Mouse (Mus musculus): ENCODE measurements around the gene Slc12a6. TPM values are rescaled to one million over a fixed set of nuclear protein-coding genes. Genes with fewer than 3 reads are reported as not detected.

Slc12a6 gene
- polyA plus RNA-seq, 1 experiment from 2014 or later = 17.2 TPM

DNA sequence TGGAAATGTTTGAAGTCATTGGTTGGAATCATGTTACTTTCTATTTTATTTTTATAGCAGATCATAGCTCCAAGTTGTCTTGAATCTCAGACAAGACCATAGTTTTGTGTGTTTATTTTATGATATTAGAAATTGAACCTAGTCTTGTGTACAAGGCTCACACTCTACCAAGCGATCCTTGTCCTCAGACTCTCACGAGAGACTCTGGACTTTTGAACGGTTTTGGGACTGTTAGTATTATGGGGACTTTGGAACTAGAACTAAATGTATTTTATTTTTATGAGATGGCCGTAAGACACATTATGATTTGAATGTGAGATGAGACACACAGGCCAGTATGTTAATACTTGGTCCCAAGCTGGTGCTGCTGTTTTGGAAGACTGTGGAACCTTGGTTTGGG is 32.6 kb downstream of the Slc12a6 start:
- H3K4me3 ChIP-seq (replicated peaks) = no peak overlapping the region
- no peaks in the 10 kb centered on the region for H3K27me3 ChIP-seq
- H3K9me3 ChIP-seq = no peaks in the 10 kb centered on the region
- 93% methylated on average over 4 of the region's 4 CpGs for WGBS
- no peak for ATAC-seq (ENCODE audit: low FRiP score)
- no peaks in the 10 kb centered on the region for H3K4me1 ChIP-seq
- no peak overlapping the region for H3K9ac ChIP-seq
- H3K27ac ChIP-seq = no peak overlapping the region
- no peak overlapping the region for H3K4me2 ChIP-seq
- H3K36me3 ChIP-seq (replicated peaks) = no peaks in the 10 kb centered on the region

DNA sequence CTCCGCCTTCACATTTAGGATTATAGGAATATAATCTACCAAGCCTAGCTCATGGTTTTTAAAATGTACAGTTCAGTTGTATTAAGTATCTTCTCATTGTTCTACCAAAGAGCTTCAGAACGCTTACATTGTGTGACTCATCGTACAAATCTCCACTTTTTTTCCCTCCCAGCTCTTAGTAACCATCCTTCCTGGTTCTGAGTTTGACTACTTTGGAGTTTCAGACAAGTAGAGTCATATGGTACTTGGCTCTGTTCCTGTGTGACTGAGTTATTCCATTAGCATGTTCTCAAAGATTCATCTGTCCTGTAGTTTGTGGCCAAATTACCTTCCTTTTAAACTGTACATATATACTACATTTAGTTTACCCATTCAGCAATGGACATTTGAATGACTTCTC is 43.0 kb downstream of the Slc12a6 start:
- Histone ChIP-seq H3K4me3 (replicated peaks) (no peak overlapping the region), H3K4me2 (no peak overlapping the region), H3K27ac (no peak overlapping the region), H3K36me3 (replicated peaks) (no peaks in the 10 kb centered on the region), H3K4me1 (no peaks in the 10 kb centered on the region), H3K9ac (no peak overlapping the region), H3K9me3 (no peaks in the 10 kb centered on the region), H3K27me3 (no peaks in the 10 kb centered on the region)
- no peak for ATAC-seq (ENCODE audit: low FRiP score)
- 91% methylated on average over 3 of the region's 3 CpGs for WGBS

DNA sequence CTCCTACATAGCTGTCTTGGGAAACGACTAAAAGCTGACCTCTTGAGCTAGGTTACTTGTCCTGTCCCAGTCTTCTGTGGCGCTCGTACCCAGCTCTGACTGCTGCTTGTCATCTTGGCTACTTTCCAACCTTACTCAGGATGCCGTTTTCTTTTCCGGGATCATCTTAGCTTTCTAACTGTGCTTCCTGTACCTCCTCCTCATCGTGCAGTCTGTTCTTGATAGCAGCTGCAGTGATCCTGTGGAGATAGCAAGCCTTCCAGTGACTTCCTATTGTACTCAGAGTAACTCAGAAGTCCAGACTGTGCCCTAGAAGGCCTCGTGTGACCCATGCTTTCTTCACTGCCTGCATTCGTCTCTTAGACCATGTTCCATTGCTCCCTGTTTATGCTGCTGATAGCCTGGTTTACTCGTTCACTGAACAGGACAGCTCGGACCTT is 43.6 kb downstream of the Slc12a6 start:
- Histone ChIP-seq H3K9ac (no peak overlapping the region), H3K27ac (no peak overlapping the region), H3K4me3 (replicated peaks) (no peak overlapping the region), H3K36me3 (replicated peaks) (no peaks in the 10 kb centered on the region), H3K9me3 (no peaks in the 10 kb centered on the region), H3K4me2 (no peak overlapping the region), H3K4me1 (no peaks in the 10 kb centered on the region), H3K27me3 (no peaks in the 10 kb centered on the region)
- 85% methylated on average over 10 of the region's 10 CpGs for WGBS
- ATAC-seq (ENCODE audit: low FRiP score) = no peak

DNA sequence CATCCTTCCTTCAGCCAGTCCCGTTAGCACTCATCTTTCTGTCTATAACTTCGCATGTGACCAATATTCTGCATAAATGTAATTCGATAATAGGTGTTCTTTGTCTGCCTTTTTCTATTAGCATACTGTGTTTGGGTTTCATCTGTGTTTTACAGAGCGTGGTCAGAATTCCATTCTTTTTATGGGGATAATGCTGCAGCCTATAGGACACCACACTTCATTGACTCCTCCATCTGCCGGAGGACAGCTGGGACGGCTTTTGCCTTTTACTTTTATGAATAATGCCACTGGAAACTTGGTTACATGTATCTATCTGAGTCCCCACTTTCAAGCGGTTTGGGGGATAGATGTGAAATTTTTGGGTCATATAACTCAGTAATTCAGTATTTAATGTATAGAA is 50.0 kb downstream of the Slc12a6 start:
- Histone ChIP-seq H3K9ac (no peak overlapping the region), H3K4me2 (no peak overlapping the region), H3K36me3 (replicated peaks) (no peaks in the 10 kb centered on the region), H3K27ac (no peak overlapping the region), H3K4me1 (no peaks in the 10 kb centered on the region), H3K27me3 (no peaks in the 10 kb centered on the region), H3K9me3 (no peaks in the 10 kb centered on the region), H3K4me3 (replicated peaks) (no peak overlapping the region)
- ATAC-seq (ENCODE audit: low FRiP score) = no peak
- 87% methylated on average over 7 of the region's 7 CpGs for WGBS

DNA sequence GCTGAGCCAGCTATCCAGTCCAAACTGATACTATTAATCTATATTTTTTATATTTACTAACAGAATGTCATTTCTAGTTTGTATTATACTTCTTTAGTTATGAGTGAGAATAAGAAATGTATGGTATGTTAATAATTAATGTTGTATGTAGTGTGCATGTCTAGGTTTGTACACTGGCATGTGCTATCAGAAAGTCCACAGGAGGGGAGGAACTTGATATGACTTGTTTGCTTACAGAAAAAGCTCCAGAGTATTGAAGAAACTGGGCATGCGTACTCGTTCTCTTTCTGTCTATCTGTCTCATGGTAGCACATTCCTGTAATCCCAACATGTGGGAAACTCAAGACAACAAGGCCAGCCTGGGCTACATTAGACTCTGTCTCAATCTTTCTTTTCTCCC is 52.6 kb downstream of the Slc12a6 start:
- WGBS = 92% methylated on average over 2 of the region's 2 CpGs
- H3K4me2 ChIP-seq = no peak overlapping the region

DNA sequence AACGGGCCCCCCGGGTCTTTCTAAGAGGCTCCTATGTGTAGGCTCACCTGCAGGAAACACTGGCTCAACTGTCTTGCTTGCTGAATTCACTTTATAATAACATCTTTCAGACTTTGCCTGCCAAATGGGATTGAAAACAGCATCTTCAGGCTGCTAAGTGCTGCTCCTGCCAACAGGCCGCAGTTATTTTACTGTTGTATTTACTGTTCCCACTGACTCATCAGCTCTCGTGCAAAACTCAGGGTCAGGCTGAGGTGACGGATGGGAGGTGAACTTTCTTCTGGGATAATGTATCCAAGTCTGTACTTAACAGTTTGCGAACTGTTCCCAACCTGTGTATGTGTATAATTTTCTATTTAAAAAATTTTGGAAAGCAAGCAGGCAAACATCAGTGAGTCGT is 53.3 kb downstream of the Slc12a6 start:
- WGBS = 89% methylated on average over 7 of the region's 7 CpGs
- H3K4me1 ChIP-seq = no peaks in the 10 kb centered on the region

More for the DNA sequence above, 52.6 kb downstream of the Slc12a6 start:
- Histone ChIP-seq H3K27me3 (no peaks in the 10 kb centered on the region), H3K27ac (no peak overlapping the region), H3K9me3 (no peaks in the 10 kb centered on the region), H3K9ac (no peak overlapping the region), H3K4me1 (no peaks in the 10 kb centered on the region), H3K36me3 (replicated peaks) (no peaks in the 10 kb centered on the region), H3K4me3 (replicated peaks) (no peak overlapping the region)
- ATAC-seq (ENCODE audit: low FRiP score) = no peak

DNA sequence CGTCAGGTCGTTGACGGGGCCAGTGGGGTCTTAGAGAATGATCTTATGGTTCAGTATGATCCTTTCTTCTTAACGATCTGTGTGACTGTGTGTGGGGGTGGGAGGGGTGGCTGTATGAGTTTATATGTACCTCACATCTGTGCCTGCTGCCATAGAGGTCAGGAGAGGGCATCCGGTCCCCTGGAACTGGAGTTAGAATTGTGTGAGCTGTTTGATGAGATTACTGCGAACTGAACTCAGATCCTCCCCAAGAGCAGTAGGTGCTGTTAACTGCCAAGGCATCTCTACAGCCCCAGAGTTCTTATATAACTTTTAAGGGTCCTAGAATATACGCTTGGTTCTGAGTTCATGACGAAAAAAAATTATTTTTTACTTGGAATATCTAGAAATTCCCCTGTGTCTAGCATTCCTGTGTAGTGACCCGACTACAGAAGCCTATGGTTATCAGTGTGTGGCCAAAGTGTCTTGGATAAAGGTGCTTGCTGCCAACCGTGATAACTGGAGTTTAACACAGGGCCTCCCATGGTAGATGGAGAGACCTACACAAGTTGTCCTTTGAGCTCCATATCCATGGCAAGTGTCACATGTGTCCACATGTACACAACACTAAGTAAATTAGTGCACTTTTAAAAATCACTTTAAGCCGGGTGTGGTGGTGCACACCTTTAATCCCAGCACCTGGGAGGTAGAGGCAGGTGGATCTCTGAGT is 62.6 kb downstream of the Slc12a6 start:
- 87% methylated on average over 11 of the region's 11 CpGs for WGBS
- Histone ChIP-seq H3K27ac (no peak overlapping the region), H3K36me3 (replicated peaks) (no peaks in the 10 kb centered on the region), H3K9me3 (no peaks in the 10 kb centered on the region), H3K4me2 (no peak overlapping the region), H3K4me1 (no peaks in the 10 kb centered on the region), H3K4me3 (replicated peaks) (no peak overlapping the region), H3K9ac (no peak overlapping the region), H3K27me3 (no peaks in the 10 kb centered on the region)
- no peak for ATAC-seq (ENCODE audit: low FRiP score)

More for the DNA sequence above, 53.3 kb downstream of the Slc12a6 start:
- H3K9ac ChIP-seq = no peak overlapping the region
- H3K36me3 ChIP-seq (replicated peaks) = no peaks in the 10 kb centered on the region
- no peaks in the 10 kb centered on the region for H3K9me3 ChIP-seq
- H3K4me2 ChIP-seq = no peak overlapping the region
- ATAC-seq (ENCODE audit: low FRiP score) = no peak
- H3K27me3 ChIP-seq = no peaks in the 10 kb centered on the region
- H3K27ac ChIP-seq = no peak overlapping the region
- no peak overlapping the region for H3K4me3 ChIP-seq (replicated peaks)

DNA sequence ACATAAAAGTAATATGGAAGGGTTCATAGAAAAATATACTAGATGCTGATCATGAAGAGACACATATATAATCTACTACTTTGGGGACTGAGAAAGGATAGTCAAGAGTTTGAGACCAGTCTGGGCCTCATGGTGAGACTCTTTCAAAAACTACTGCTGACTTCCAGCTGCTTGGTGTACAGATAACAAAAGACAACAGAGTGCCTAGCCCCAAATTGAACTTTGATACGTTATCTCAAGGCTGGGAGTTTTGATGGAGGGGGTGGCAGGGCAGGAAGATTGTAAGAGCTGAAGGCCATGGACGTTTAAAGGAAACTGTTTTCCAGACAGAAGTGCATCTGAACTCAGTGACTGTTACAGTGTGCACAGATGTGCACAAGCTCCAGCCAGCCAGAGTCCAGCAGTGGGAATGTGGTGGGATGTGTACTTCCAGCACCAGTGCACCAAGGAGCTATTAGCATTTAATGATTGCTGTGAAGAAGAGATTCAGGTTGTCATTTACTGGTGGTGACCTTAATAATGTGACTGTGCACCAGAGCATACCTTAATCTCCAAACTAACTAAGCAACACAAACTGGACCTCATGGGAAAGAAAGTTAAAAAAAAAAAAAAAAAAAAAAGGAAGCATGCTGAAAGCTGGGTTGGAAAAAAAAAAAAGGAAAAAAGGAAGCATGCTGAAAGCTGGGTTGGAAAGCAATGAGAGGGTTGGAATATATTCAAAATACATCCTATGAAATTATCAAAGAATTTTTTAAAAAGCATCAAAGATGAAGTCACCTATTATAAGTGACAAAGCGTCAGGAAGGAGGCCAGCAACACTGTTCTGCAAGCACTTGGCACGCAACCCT is 66.7 kb downstream of the Slc12a6 start:
- Histone ChIP-seq H3K4me2 (no peak overlapping the region), H3K27ac (no peak overlapping the region), H3K4me1 (no peaks in the 10 kb centered on the region), H3K27me3 (no peaks in the 10 kb centered on the region), H3K9me3 (no peaks in the 10 kb centered on the region), H3K9ac (no peak overlapping the region), H3K36me3 (replicated peaks) (peaks cover 20% of the 10 kb centered on the region), H3K4me3 (replicated peaks) (no peak overlapping the region)
- WGBS = 76% methylated on average over 4 of the region's 4 CpGs
- no peak for ATAC-seq (ENCODE audit: low FRiP score)

DNA sequence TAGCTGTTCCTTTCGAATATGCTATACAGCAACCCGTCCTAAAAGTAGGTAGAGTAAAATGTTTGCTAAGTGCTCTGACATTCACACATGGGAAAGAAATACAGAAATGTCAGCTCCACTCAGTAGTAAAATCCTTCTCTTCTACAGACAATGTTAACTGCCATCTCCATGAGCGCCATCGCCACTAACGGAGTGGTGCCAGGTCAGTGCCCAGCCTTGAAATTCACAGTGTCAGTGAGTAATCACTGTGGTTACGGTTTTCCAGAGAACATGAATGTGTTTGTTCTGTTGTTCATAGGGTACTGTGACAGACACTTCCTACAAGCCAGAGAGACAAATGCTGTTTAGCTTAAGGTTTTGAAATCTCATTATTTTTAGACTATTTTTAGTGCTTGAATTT is 71.6 kb downstream of the Slc12a6 start:
- no peaks in the 10 kb centered on the region for H3K9me3 ChIP-seq
- H3K4me3 ChIP-seq (replicated peaks) = no peak overlapping the region
- H3K36me3 ChIP-seq (replicated peaks) = peaks cover 39% of the 10 kb centered on the region
- no peak overlapping the region for H3K27ac ChIP-seq
- H3K9ac ChIP-seq = no peak overlapping the region
- H3K4me1 ChIP-seq = no peaks in the 10 kb centered on the region
- ATAC-seq (ENCODE audit: low FRiP score) = no peak
- no peak overlapping the region for H3K4me2 ChIP-seq
- 92% methylated on average over 6 of the region's 6 CpGs for WGBS
- H3K27me3 ChIP-seq = no peaks in the 10 kb centered on the region

DNA sequence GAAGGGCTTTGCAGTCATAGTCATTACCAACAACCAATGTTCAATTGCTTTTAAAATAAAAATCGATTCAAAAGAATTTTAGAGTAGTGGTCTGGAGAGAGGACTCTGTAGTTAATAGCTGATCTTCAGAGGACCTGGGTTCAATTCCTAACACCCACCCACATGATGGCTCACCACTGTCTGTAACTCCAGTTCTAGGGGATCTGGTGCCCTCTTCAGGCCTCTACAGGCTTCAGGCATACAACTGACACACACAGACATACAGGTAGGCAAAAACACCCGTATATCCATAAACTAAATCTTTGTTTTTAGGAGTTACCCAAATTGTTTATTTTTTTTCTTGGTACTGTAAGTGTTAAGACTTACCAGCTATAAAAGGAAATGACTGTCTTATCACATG is 74.1 kb downstream of the Slc12a6 start:
- Histone ChIP-seq H3K27me3 (no peaks in the 10 kb centered on the region), H3K4me1 (no peaks in the 10 kb centered on the region), H3K27ac (no peak overlapping the region), H3K9me3 (no peaks in the 10 kb centered on the region), H3K4me2 (no peak overlapping the region), H3K36me3 (replicated peaks) (peaks cover 43% of the 10 kb centered on the region), H3K9ac (no peak overlapping the region), H3K4me3 (replicated peaks) (no peak overlapping the region)
- ATAC-seq (ENCODE audit: low FRiP score) = no peak
- 86% methylated on average over 2 of the region's 2 CpGs for WGBS

DNA sequence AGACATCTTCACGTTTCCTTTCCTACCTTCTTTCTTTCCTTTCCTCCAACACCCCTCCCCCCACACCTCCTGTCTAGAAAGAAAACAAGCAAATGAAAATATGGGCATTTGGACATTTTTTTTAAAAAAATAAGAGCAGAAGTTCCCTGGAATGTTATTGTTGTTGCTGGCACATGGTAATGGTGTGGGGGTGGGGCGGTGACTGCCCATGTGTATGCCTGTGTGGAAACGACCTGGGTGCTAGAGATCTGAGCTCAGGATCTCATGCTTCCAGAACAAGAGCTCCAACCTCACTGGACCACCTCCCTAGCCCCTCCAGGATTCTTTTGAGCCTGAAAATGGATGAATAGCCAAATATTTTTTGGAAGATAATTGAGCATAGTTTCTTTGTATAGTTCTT is 75.5 kb downstream of the Slc12a6 start:
- H3K27me3 ChIP-seq = no peaks in the 10 kb centered on the region
- H3K4me1 ChIP-seq = no peaks in the 10 kb centered on the region
- WGBS = 75% methylated on average over 3 of the region's 3 CpGs
- H3K4me3 ChIP-seq (replicated peaks) = no peak overlapping the region
- no peak overlapping the region for H3K27ac ChIP-seq
- no peak for ATAC-seq (ENCODE audit: low FRiP score)
- H3K36me3 ChIP-seq (replicated peaks) = peaks cover 38% of the 10 kb centered on the region
- no peaks in the 10 kb centered on the region for H3K9me3 ChIP-seq
- no peak overlapping the region for H3K4me2 ChIP-seq
- no peak overlapping the region for H3K9ac ChIP-seq

DNA sequence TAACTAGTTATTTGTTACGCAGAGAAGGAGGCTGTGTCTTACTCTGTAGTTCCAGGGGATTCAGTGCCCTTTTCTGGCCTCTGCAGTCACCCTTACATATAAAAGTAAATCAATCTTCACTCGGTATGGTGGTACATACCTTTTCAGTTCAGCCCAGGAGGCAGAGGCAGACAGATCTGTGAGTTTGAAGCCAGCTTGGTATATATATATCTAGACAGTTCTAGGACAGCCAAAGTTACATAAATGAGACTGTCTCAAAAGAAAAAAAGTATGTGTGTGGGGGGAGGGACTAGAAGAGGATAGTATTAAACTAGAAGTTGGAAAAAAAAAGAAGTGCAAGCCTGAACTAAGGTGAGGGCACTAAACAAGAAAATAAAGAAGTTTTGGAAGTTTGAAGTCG is 82.6 kb downstream of the Slc12a6 start:
- Histone ChIP-seq H3K9ac (no peak overlapping the region), H3K27me3 (no peaks in the 10 kb centered on the region), H3K36me3 (replicated peaks) (peaks cover 35% of the 10 kb centered on the region), H3K4me1 (no peaks in the 10 kb centered on the region), H3K9me3 (no peaks in the 10 kb centered on the region), H3K4me2 (no peak overlapping the region), H3K27ac (no peak overlapping the region), H3K4me3 (replicated peaks) (no peak overlapping the region)
- ATAC-seq (ENCODE audit: low FRiP score) = no peak
- WGBS = 88% methylated on average over 3 of the region's 3 CpGs

Data from forebrain, embryonic 12.5 days (tissue).